Mouse (Mus musculus): ENCODE measurements around the gene Spata7. TPM values are rescaled to one million over a fixed set of nuclear protein-coding genes. Genes with fewer than 3 reads are reported as not detected.

Spata7 gene
- 14.7 and 16.0 TPM in 2 replicates for polyA plus RNA-seq (2021; fragmentation: Nextera tagmentation)
- long read RNA-seq, experiment 1, transcript Spata7-201 (12 exons, 2,052 nt), result major isoform, 17 of 39 reads
- long read RNA-seq, experiment 1, partial matches to known transcripts, result 3 of 39 reads
- long read RNA-seq, experiment 1, other reads (novel, unspliced or antisense), result 14 of 39 reads
- long read RNA-seq, experiment 2, transcript Spata7-208 (1 exons, 2,193 nt), result minor isoform, 22 of 128 reads
- long read RNA-seq, experiment 2, transcript Spata7-201 (12 exons, 2,052 nt), result major isoform, 60 of 128 reads
- long read RNA-seq, experiment 2, partial matches to known transcripts, result 1 of 128 reads
- long read RNA-seq, experiment 2, other reads (novel, unspliced or antisense), result 39 of 128 reads

GRCm38 (mm10) chr12:98627392-98628259, at the start of gene Spata7:
TSS of gene Spata7 (plus strand) at chr12:98628157.

Other genes with a start within 250 kb of the Spata7 start
- 6.1 and 6.6 TPM in 2 replicates for gene Kcnk10, start 49.8 kb upstream of the Spata7 start, polyA plus RNA-seq (2021; fragmentation: Nextera tagmentation)
- gene Ptpn21, start 109.2 kb downstream of the Spata7 start, polyA plus RNA-seq (2021; fragmentation: Nextera tagmentation), result 1.4 and 2.1 TPM in 2 replicates
- gene Zc3h14, start 118.8 kb downstream of the Spata7 start, polyA plus RNA-seq (2021; fragmentation: Nextera tagmentation), result 27.2 and 27.7 TPM in 2 replicates

Measured in layer of hippocampus, adult 6 months (tissue).